Mouse (Mus musculus): ENCODE data around the gene Otud7b. TPM values are rescaled to one million over a fixed set of nuclear protein-coding genes. Genes with fewer than 3 reads are reported as not detected.

Otud7b gene
- polyA plus RNA-seq, 1 experiment from 2014 or later = 22.3 TPM

GRCm38 (mm10) chr3:96108315-96108714 lies 4.0 kb downstream of the Otud7b start:
- no peak for ATAC-seq (ENCODE audit: insufficient read depth, low FRiP score, low read depth)
- no peaks in the 10 kb centered on the region for H3K27me3 ChIP-seq (replicated peaks)
- no peak overlapping the region for H3K27ac ChIP-seq
- 0 out of 2 replicates have a peak, but pooled peaks cover 7% of the 10 kb centered on the region for H3K4me1 ChIP-seq
- H3K9ac ChIP-seq = no peak overlapping the region
- WGBS = 90% methylated on average over 3 of the region's 3 CpGs
- no peaks in the 10 kb centered on the region for H3K36me3 ChIP-seq
- no peaks in the 10 kb centered on the region for H3K9me3 ChIP-seq
- no peak overlapping the region for H3K4me2 ChIP-seq
- no peak overlapping the region for H3K4me3 ChIP-seq (replicated peaks)

GRCm38 (mm10) chr3:96113251-96113650 lies 8.9 kb downstream of the Otud7b start:
- no peak for ATAC-seq (ENCODE audit: insufficient read depth, low FRiP score, low read depth)
- no peaks in the 10 kb centered on the region for H3K36me3 ChIP-seq
- H3K4me2 ChIP-seq = no peak overlapping the region
- H3K4me3 ChIP-seq (replicated peaks) = no peak overlapping the region
- H3K9me3 ChIP-seq = no peaks in the 10 kb centered on the region
- H3K27ac ChIP-seq = no peak overlapping the region
- H3K4me1 ChIP-seq = no peaks in the 10 kb centered on the region
- 56% methylated on average over 3 of the region's 3 CpGs for WGBS
- no peaks in the 10 kb centered on the region for H3K27me3 ChIP-seq (replicated peaks)
- no peak overlapping the region for H3K9ac ChIP-seq

- no peak overlapping the region for H3K9ac ChIP-seq
- H3K4me3 ChIP-seq (replicated peaks) = no peak overlapping the region
- no peak overlapping the region for H3K4me2 ChIP-seq
- ATAC-seq (ENCODE audit: insufficient read depth, low FRiP score, low read depth) = no peak
- 71% methylated on average over 2 of the region's 2 CpGs for WGBS
- H3K36me3 ChIP-seq = no peaks in the 10 kb centered on the region
- H3K9me3 ChIP-seq = no peaks in the 10 kb centered on the region
- no peak overlapping the region for H3K27ac ChIP-seq
- H3K4me1 ChIP-seq = no peaks in the 10 kb centered on the region
- H3K27me3 ChIP-seq (replicated peaks) = no peaks in the 10 kb centered on the region
These were observed 13.8 kb downstream of the Otud7b start for GRCm38 (mm10) chr3:96118142-96118541.

GRCm38 (mm10) chr3:96118702-96119101 lies 14.4 kb downstream of the Otud7b start:
- Histone ChIP-seq H3K9ac (no peak overlapping the region), H3K4me2 (no peak overlapping the region), H3K4me1 (no peaks in the 10 kb centered on the region), H3K4me3 (replicated peaks) (no peak overlapping the region), H3K27me3 (replicated peaks) (no peaks in the 10 kb centered on the region), H3K27ac (no peak overlapping the region), H3K36me3 (no peaks in the 10 kb centered on the region), H3K9me3 (no peaks in the 10 kb centered on the region)
- WGBS = 89% methylated on average over 2 of the region's 2 CpGs
- no peak for ATAC-seq (ENCODE audit: insufficient read depth, low FRiP score, low read depth)

- Histone ChIP-seq H3K9ac (no peak overlapping the region), H3K27ac (no peak overlapping the region), H3K9me3 (no peaks in the 10 kb centered on the region), H3K36me3 (no peaks in the 10 kb centered on the region), H3K4me2 (no peak overlapping the region), H3K4me3 (replicated peaks) (no peak overlapping the region), H3K4me1 (no peaks in the 10 kb centered on the region), H3K27me3 (replicated peaks) (no peaks in the 10 kb centered on the region)
- ATAC-seq (ENCODE audit: insufficient read depth, low FRiP score, low read depth) = no peak
- 88% methylated on average over 5 of the region's 5 CpGs for WGBS
These were observed 19.9 kb downstream of the Otud7b start for GRCm38 (mm10) chr3:96124235-96124634.

GRCm38 (mm10) chr3:96128128-96128527 lies 23.8 kb downstream of the Otud7b start:
- Histone ChIP-seq H3K4me1 (no peaks in the 10 kb centered on the region), H3K4me3 (replicated peaks) (no peak overlapping the region), H3K36me3 (no peaks in the 10 kb centered on the region), H3K27me3 (replicated peaks) (no peaks in the 10 kb centered on the region), H3K9ac (no peak overlapping the region), H3K27ac (no peak overlapping the region), H3K9me3 (no peaks in the 10 kb centered on the region), H3K4me2 (no peak overlapping the region)
- ATAC-seq (ENCODE audit: insufficient read depth, low FRiP score, low read depth) = no peak

GRCm38 (mm10) chr3:96132478-96132877 lies 28.2 kb downstream of the Otud7b start:
- ATAC-seq (ENCODE audit: insufficient read depth, low FRiP score, low read depth) = no peak; the same call in 1 of the 2 replicates
- no peak overlapping the region for H3K27ac ChIP-seq
- no peak overlapping the region for H3K4me3 ChIP-seq (replicated peaks)
- H3K36me3 ChIP-seq = peaks cover 4% of the 10 kb centered on the region; the same call in 1 of the 2 replicates
- 65% methylated on average over 3 of the region's 3 CpGs for WGBS
- no peaks in the 10 kb centered on the region for H3K9me3 ChIP-seq
- no peak overlapping the region for H3K4me2 ChIP-seq
- H3K9ac ChIP-seq = no peak overlapping the region
- H3K4me1 ChIP-seq = no peaks in the 10 kb centered on the region
- H3K27me3 ChIP-seq (replicated peaks) = no peaks in the 10 kb centered on the region

GRCm38 (mm10) chr3:96133327-96133905 lies 29.1 kb downstream of the Otud7b start:
- no peaks in the 10 kb centered on the region for H3K9me3 ChIP-seq
- 51% methylated on average over 11 of the region's 11 CpGs for WGBS
- H3K4me2 ChIP-seq = no peak overlapping the region
- H3K27me3 ChIP-seq (replicated peaks) = no peaks in the 10 kb centered on the region
- no peaks in the 10 kb centered on the region for H3K4me1 ChIP-seq
- no peak overlapping the region for H3K27ac ChIP-seq
- no peak overlapping the region for H3K4me3 ChIP-seq (replicated peaks)
- ATAC-seq (ENCODE audit: insufficient read depth, low FRiP score, low read depth) = no peak
- no peak overlapping the region for H3K9ac ChIP-seq
- H3K36me3 ChIP-seq = peaks cover 4% of the 10 kb centered on the region; the same call in 1 of the 2 replicates

GRCm38 (mm10) chr3:96135011-96135410 lies 30.7 kb downstream of the Otud7b start:
- no peak overlapping the region for H3K4me2 ChIP-seq
- H3K9me3 ChIP-seq = no peaks in the 10 kb centered on the region
- no peaks in the 10 kb centered on the region for H3K4me1 ChIP-seq
- no peak overlapping the region for H3K27ac ChIP-seq
- no peak overlapping the region for H3K9ac ChIP-seq
- ATAC-seq (ENCODE audit: insufficient read depth, low FRiP score, low read depth) = no peak
- H3K27me3 ChIP-seq (replicated peaks) = no peaks in the 10 kb centered on the region
- peaks cover 4% of the 10 kb centered on the region for H3K36me3 ChIP-seq
- H3K4me3 ChIP-seq (replicated peaks) = no peak overlapping the region
- 67% methylated on average over 3 of the region's 3 CpGs for WGBS

GRCm38 (mm10) chr3:96147950-96148349 lies 43.6 kb downstream of the Otud7b start:
- no peaks in the 10 kb centered on the region for H3K27me3 ChIP-seq (replicated peaks)
- no peak overlapping the region for H3K9ac ChIP-seq
- no peaks in the 10 kb centered on the region for H3K4me1 ChIP-seq
- no peaks in the 10 kb centered on the region for H3K9me3 ChIP-seq
- H3K36me3 ChIP-seq = peaks cover 19% of the 10 kb centered on the region
- WGBS = 20% methylated on average over 5 of the region's 5 CpGs
- no peak overlapping the region for H3K27ac ChIP-seq
- no peak overlapping the region for H3K4me2 ChIP-seq
- no peak for ATAC-seq (ENCODE audit: insufficient read depth, low FRiP score, low read depth)
- no peak overlapping the region for H3K4me3 ChIP-seq (replicated peaks)

- Histone ChIP-seq H3K4me3 (replicated peaks) (no peak overlapping the region), H3K27me3 (replicated peaks) (no peaks in the 10 kb centered on the region), H3K4me1 (no peaks in the 10 kb centered on the region), H3K36me3 (peaks cover 39% of the 10 kb centered on the region), H3K4me2 (no peak overlapping the region), H3K27ac (no peak overlapping the region), H3K9ac (no peak overlapping the region), H3K9me3 (no peaks in the 10 kb centered on the region)
- WGBS = 83% methylated on average over 7 of the region's 7 CpGs
- ATAC-seq (ENCODE audit: insufficient read depth, low FRiP score, low read depth) = no peak
These were observed 47.5 kb downstream of the Otud7b start for GRCm38 (mm10) chr3:96151836-96152235.

GRCm38 (mm10) chr3:96152611-96153010 lies 48.3 kb downstream of the Otud7b start:
- ATAC-seq (ENCODE audit: insufficient read depth, low FRiP score, low read depth) = no peak
- no peak overlapping the region for H3K27ac ChIP-seq
- 94% methylated on average over 5 of the region's 5 CpGs for WGBS
- no peak overlapping the region for H3K4me3 ChIP-seq (replicated peaks)
- H3K4me2 ChIP-seq = no peak overlapping the region
- H3K36me3 ChIP-seq = peaks cover 39% of the 10 kb centered on the region
- H3K9ac ChIP-seq = no peak overlapping the region
- no peaks in the 10 kb centered on the region for H3K4me1 ChIP-seq
- H3K27me3 ChIP-seq (replicated peaks) = no peaks in the 10 kb centered on the region
- no peaks in the 10 kb centered on the region for H3K9me3 ChIP-seq

- Histone ChIP-seq H3K4me3 (replicated peaks) (no peak overlapping the region), H3K9ac (no peak overlapping the region), H3K4me1 (peaks cover 7% of the 10 kb centered on the region; the same call in 1 of the 2 replicates), H3K4me2 (no peak overlapping the region), H3K9me3 (no peaks in the 10 kb centered on the region), H3K36me3 (peaks cover 39% of the 10 kb centered on the region), H3K27me3 (replicated peaks) (no peaks in the 10 kb centered on the region), H3K27ac (no peak overlapping the region)
- no peak for ATAC-seq (ENCODE audit: insufficient read depth, low FRiP score, low read depth)
- 78% methylated on average over 8 of the region's 8 CpGs for WGBS
These were observed 51.2 kb downstream of the Otud7b start for GRCm38 (mm10) chr3:96155501-96155900.
